Mouse (Mus musculus) ES-E14 (cell line): ENCODE measurements at regions not wholly inside any gene's neighbourhood (a gene's known extent, or its start where the extent isn't known, plus 50 kb on each side); places are given as distances from the start of the nearest gene placed in this dataset.

Experiments
- CHD2 ChIP-seq: IDR thresholded peaks from 2 replicates; pipeline ENCODE4 v1.6.1; 2014; ENCODE audit warnings: mild to moderate bottlenecking, low read depth, low read length, inconsistent platforms
- HCFC1 ChIP-seq: IDR thresholded peaks from 2 replicates; pipeline ENCODE4 v1.6.1; 2012; ENCODE audit warnings: low read length, inconsistent platforms, borderline replicate concordance; ENCODE audit not compliant: insufficient read depth
- ZC3H11A ChIP-seq: IDR thresholded peaks from 2 replicates; pipeline ENCODE4 v1.6.1; 2012; ENCODE audit warnings: low read depth, mild to moderate bottlenecking, inconsistent platforms, low read length, borderline replicate concordance
- ZNF384 ChIP-seq: IDR thresholded peaks from 2 replicates; pipeline ENCODE4 v1.6.1; 2012; ENCODE audit warnings: low read depth, low read length, inconsistent platforms

GRCm38 (mm10) chr16:77422385-77423363 is 179.2 kb downstream of the Gm11146 start:
- no peak for TF ChIP-seq HCFC1
- no peak for TF ChIP-seq CHD2
- TF ChIP-seq ZC3H11A = no peak
- TF ChIP-seq ZNF384 = no peak
